Mouse (Mus musculus) E14TG2a.4 (cell line): Measurements from ENCODE around the gene Ear6.

Experiments
- H3K27me3 ChIP-seq: 2 replicates; pipeline ENCODE4 v1.6.1; 2014; ENCODE audit warnings: low read length, control low read depth; ENCODE audit not compliant: insufficient read depth
- H3K36me3 ChIP-seq: 2 replicates; pipeline ENCODE4 v1.6.1; 2014; ENCODE audit warnings: low read length, control low read depth; ENCODE audit not compliant: insufficient read depth
- H3K4me1 ChIP-seq: replicated peaks from 2 replicates; pipeline ENCODE4 v1.6.1; 2014; ENCODE audit warnings: low read depth, low read length, control low read depth
- H3K4me3 ChIP-seq: replicated peaks from 2 replicates; pipeline ENCODE4 v1.5.1; 2014; ENCODE audit warnings: mild to moderate bottlenecking, low read length
- H3K9me3 ChIP-seq: 2 replicates; pipeline ENCODE4 v1.6.1; 2014; ENCODE audit warnings: low read length, control low read depth
- CTCF ChIP-seq: conservative IDR thresholded peaks from 2 replicates; pipeline ENCODE4 v1.5.1; 2014; ENCODE audit warnings: low read length
- NANOG ChIP-seq: IDR thresholded peaks from 2 replicates; pipeline ENCODE4 v1.6.1; 2014; ENCODE audit warnings: borderline replicate concordance, low read length, mixed read lengths
- POU5F1 ChIP-seq: IDR thresholded peaks from 2 replicates; pipeline ENCODE4 v1.6.1; 2014; ENCODE audit warnings: low read length, borderline replicate concordance

The Ear6 gene

DNA sequence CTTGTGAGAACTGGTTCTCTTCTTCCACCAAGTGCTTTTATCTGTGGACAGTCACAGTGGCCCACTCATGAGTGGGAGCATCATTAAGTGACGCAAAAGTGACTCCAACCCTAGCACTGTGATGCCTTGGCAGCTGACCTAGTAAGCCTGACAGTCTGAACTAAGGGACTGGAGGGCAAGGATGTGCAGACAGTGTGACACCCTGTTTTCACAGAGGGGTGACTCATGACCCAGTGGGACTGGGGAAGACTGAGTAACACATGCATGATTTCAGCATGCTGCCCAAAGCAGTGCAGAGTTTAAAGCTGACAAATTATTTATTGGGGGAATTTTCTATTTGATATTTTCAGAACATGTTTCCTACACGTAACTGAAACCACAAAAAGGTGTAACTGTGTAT lies 17.3 kb downstream of the Ear6 start:
- no peaks in the 10 kb centered on the region for H3K27me3 ChIP-seq
- TF ChIP-seq CTCF, result no peak
- no peak for TF ChIP-seq POU5F1
- no peak for TF ChIP-seq NANOG
- H3K4me1 ChIP-seq, result peaks cover 11% of the 10 kb centered on the region
- no peaks in the 10 kb centered on the region for H3K36me3 ChIP-seq
- no peaks in the 10 kb centered on the region for H3K9me3 ChIP-seq
- H3K4me3 ChIP-seq, result no peak overlapping the region

DNA sequence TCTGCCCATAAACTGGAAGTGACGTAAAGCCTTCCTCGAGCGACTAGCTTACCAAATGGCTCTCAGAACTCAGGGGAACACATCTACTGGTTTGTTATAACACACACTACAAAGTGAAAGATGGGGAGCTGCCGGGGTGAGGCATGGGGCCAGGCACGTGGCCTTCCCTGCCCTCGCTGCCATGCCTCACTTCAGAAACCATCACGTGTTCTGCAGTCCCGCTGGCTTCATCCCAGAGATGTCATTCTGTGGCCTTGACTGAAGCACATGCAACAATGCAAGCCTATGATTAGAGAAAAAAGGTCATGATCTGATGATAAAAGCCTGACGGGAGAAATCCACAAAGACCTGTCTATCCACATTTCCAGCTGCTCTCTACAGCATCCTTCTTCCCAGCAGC lies 18.2 kb downstream of the Ear6 start:
- H3K27me3 ChIP-seq, result no peaks in the 10 kb centered on the region
- no peaks in the 10 kb centered on the region for H3K36me3 ChIP-seq
- no peak overlapping the region for H3K4me3 ChIP-seq
- H3K9me3 ChIP-seq, result no peaks in the 10 kb centered on the region
- H3K4me1 ChIP-seq, result peaks cover 10% of the 10 kb centered on the region
- no peak for TF ChIP-seq POU5F1

GRCm38 (mm10) chr14:51877517-51877916 lies 24.0 kb downstream of the Ear6 start:
- H3K4me1 ChIP-seq, result peaks cover 8% of the 10 kb centered on the region
- TF ChIP-seq NANOG (no peak), POU5F1 (no peak), CTCF (no peak)
- no peak overlapping the region for H3K4me3 ChIP-seq
- H3K27me3 ChIP-seq, result no peaks in the 10 kb centered on the region
- no peaks in the 10 kb centered on the region for H3K36me3 ChIP-seq
- no peaks in the 10 kb centered on the region for H3K9me3 ChIP-seq

DNA sequence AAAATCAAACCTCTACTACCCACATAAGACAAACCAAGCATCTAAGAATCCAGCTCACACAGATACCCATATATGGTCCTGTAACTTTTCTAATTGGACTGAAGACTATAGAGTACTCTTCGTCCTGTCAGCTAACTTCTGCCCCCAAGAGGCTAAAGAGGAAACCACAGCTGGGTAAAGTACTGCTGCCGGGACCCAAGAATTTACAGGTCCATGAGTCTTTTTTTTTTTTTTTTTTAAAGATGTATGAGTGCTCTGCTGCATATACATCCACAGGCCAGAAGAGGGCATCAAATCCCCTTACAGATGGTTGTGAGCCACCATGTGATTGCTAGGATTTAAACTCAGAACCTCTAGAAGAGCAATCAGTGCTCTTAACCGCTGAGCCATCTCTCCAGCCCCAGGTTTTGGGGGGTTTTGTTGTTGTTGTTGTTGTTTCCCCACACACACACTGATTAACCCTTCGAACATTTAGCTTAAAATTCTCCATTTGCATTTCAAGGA lies 30.1 kb downstream of the Ear6 start:
- Histone ChIP-seq H3K27me3 (no peaks in the 10 kb centered on the region), H3K4me3 (peak overlapping the region; percentile 68), H3K36me3 (peaks cover 19% of the 10 kb centered on the region), H3K4me1 (peaks cover 24% of the 10 kb centered on the region), H3K9me3 (no peaks in the 10 kb centered on the region)
- TF ChIP-seq POU5F1, result no peak
- peak; percentile 60 for TF ChIP-seq CTCF

DNA sequence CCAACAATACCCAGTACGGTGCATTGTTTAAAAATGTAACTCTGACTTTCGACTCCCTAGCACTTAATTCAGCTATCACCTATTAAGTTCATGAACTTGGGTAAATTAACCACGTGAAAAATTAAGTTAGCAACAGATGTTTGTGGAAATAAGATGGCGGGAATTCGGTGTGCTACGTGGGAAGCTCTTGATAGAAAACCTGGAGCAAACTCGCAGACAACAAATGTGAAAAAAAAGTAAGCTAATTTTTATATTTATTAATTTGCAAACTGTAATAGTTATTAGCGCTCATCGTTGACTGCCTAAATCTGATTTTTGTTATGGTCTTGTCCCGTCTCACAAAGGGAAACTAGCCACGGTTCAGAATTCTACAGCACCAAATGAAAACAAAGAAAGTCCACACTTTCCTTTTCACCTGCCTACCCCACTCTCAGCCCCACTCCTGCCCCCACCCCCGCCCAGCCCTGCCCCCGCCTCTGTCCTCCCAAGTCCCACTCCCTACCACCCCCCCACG lies 30.6 kb downstream of the Ear6 start:
- Histone ChIP-seq H3K4me1 (peaks cover 24% of the 10 kb centered on the region), H3K9me3 (no peaks in the 10 kb centered on the region), H3K27me3 (no peaks in the 10 kb centered on the region), H3K4me3 (peak overlapping the region; percentile 68), H3K36me3 (peaks cover 24% of the 10 kb centered on the region)
- TF ChIP-seq CTCF (no peak), NANOG (no peak), POU5F1 (no peak)

DNA sequence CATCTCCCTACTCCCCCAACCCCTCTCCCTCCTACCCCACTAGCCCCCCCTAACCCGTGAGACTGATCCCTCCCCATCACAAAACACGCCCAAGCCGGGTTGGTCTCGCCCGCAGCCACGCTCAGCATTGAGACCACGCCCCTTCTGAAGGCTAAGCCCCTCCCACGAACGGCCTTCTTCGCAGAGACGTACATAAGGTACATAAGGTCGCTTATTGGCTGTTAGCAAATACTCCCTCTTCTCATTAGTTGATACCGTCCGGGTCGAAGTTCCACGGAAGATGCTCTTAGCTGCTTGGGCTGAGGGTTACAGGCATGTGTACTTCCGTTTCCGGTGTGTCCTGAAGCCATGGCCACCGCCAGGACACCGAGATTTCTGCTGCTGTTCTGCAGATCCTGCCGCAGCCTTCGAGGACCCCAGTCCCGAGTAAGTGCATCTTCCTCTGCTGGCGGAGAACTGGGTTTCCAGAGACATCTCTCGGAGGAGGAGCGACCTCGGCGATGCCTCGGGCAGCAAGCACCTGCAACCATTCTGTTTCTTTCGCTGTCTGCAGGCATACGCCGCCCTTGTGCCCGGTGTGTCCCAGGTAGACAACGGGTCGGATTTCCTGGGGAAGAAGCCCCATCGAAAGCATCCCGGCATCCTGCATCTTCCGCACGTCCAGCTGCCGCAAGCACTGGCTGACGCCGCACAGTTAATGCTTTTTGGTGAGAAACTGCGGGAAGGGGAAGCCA lies 31.3 kb downstream of the Ear6 start, which contains the start of gene Mettl17:
Mettl17 (plus strand) TSS at position 245 of the 734 bp plus-strand sequence.
- H3K27me3 ChIP-seq, result no peaks in the 10 kb centered on the region
- no peak for TF ChIP-seq CTCF
- TF ChIP-seq NANOG, result no peak
- TF ChIP-seq POU5F1, result no peak
- H3K4me1 ChIP-seq, result peaks cover 24% of the 10 kb centered on the region
- no peaks in the 10 kb centered on the region for H3K9me3 ChIP-seq
- peaks cover 30% of the 10 kb centered on the region for H3K36me3 ChIP-seq
- peak within 1 kb of the TSS; percentile 94 for H3K4me3 ChIP-seq

DNA sequence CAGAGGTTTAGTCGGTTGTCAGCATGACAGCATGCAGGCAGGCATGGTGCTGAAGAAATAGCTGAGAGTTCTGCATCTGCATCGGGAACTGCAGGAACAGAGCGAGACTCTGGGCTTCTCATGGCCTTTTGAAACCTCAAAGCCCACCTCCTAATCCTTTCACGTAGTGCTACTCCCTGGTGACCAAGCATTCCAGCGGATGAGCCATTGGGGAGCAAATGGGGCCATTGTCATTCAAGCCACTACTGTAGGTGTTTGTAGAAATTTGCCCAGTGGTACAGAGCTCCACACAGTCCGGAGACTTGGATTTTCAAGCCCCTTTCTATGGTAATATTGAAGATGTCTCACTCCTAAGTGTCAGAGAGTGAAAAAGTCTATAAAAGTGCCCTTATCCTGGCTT lies 32.6 kb downstream of the Ear6 start:
- peak overlapping the region; percentile 94 for H3K4me3 ChIP-seq
- H3K4me1 ChIP-seq, result peaks cover 25% of the 10 kb centered on the region
- H3K9me3 ChIP-seq, result no peaks in the 10 kb centered on the region
- no peaks in the 10 kb centered on the region for H3K27me3 ChIP-seq
- TF ChIP-seq POU5F1 (no peak), NANOG (no peak), CTCF (no peak)
- H3K36me3 ChIP-seq, result peaks cover 43% of the 10 kb centered on the region

DNA sequence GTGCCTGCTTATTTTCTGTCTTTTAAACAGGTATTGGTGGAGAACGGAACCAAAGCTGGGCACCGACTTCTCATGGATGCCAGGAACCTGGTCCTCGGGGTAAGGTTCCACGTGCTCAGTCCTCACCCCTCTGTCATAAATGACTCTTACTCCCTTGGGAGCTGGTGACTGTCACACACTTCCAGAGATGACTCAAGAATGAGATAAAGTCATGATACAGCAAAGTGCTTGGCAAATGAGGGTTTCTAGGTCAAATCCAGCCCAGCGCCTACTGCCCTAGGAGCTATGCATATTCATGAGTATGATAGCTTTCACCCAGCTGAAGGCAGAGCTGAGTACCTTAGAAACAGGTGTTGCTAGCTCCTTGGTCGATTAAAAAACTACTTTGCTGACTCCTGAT lies 36.3 kb downstream of the Ear6 start:
- H3K9me3 ChIP-seq, result no peaks in the 10 kb centered on the region
- peaks cover 52% of the 10 kb centered on the region for H3K36me3 ChIP-seq
- H3K4me1 ChIP-seq, result peaks cover 53% of the 10 kb centered on the region
- H3K4me3 ChIP-seq, result no peak overlapping the region
- TF ChIP-seq NANOG (no peak), CTCF (no peak), POU5F1 (peak; percentile 75; the same call in 1 of the 2 replicates)
- peaks cover 3% of the 10 kb centered on the region for H3K27me3 ChIP-seq
